Mouse (Mus musculus): ENCODE measurements around the gene Kpna7.

DNA sequence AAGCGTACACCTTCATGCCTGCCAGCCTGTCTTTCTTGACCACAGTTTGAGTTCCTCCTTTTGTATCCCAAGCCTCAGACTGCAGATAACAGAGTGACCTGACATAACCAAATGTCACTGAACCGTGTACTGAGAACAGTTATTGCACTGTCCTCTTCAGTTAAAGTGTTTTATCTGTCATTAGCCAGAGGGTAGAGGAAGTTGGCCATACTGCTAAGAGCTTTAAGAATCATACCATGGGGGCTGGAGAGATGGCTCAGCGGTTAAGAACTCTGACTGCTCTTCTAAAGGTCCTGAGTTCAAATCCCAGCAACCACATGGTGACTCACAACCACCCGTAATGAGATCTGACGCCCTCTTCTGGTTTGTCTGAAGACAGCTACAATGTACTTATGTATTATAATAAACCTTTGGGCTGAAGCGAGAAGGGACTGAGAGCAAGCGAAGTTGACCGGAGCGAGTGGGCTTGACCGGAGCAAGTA is 14.6 kb upstream of the Kpna7 start:
- TF ChIP-seq CTCF (IDR thresholded peaks at IDR 0.05) (no peak), EP300 (IDR thresholded peaks at IDR 0.05) (no peak)

Data from lung, postnatal 0 days (tissue).